Mouse (Mus musculus) C2C12 (cell line): ENCODE results near the gene Angpt4.

Source experiments
- CEBPB ChIP-seq: IDR thresholded peaks from one replicate; pipeline ENCODE4 v1.6.1; 2011; ENCODE audit warnings: low read depth, mild to moderate bottlenecking, control low read depth, moderate library complexity
- CTCF ChIP-seq: IDR thresholded peaks from one replicate; pipeline ENCODE4 v1.5.1; 2011; ENCODE audit not compliant: control insufficient read depth, insufficient read depth, insufficient read length
- FOSL1 ChIP-seq: IDR thresholded peaks from one replicate; pipeline ENCODE4 v1.8.0; 2011; ENCODE audit warnings: mild to moderate bottlenecking, low read length; ENCODE audit not compliant: poor library complexity, insufficient read depth, severe bottlenecking
- MAX ChIP-seq: IDR thresholded peaks from one replicate; pipeline ENCODE4 v1.6.1; 2011; ENCODE audit warnings: mild to moderate bottlenecking, control low read depth
- MYOD1 ChIP-seq: IDR thresholded peaks from one replicate; pipeline ENCODE4 v1.6.1; 2011; ENCODE audit warnings: low read depth; ENCODE audit not compliant: control insufficient read depth, insufficient read length
- MYOG ChIP-seq: IDR thresholded peaks from one replicate; pipeline ENCODE4 v1.6.1; 2011; ENCODE audit not compliant: control insufficient read depth, insufficient read length; ENCODE audit errors: extremely low read depth
- USF1 ChIP-seq: IDR thresholded peaks from one replicate; pipeline ENCODE4 v1.6.1; 2011; ENCODE audit warnings: low read depth, mild to moderate bottlenecking, control low read depth, moderate library complexity

- TF ChIP-seq CTCF (no peak), MAX (peak; percentile 46), CEBPB (no peak), USF1 (no peak), MYOD1 (no peak), MYOG (no peak), FOSL1 (no peak)
These were observed 68.7 kb downstream of the Angpt4 start, which contains the start of gene Fam110a for GRCm38 (mm10) chr2:151979470-151980354.
